Mouse (Mus musculus): ENCODE results near the gene Akr1b7. TPM values are rescaled to one million over a fixed set of nuclear protein-coding genes. Genes with fewer than 3 reads are reported as not detected.

Akr1b7 gene
- polyA plus RNA-seq, 1 experiment from 2014 or later, result 18.1 TPM

DNA sequence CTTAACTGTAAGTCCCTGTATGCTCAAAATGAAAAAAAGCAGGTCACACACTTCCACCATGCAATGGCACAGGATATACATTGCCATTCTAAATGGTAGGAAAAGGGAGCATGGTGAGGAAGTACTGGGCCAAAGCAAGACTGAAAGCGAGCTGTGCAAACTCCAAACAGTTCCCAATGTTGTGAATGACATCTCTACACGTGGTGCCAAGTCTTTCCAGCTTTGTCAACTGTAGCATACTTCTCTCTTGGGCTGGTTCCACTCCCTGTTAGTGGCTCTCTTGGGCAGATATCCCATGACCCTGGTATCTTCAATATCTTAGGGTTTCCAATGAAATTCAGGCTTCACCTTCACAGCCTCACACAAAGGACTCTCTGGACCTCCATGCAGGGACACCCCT lies 26.9 kb downstream of the Akr1b7 start:
- Histone ChIP-seq H3K4me1 (replicated peaks) (no peaks in the 10 kb centered on the region), H3K36me3 (replicated peaks) (no peaks in the 10 kb centered on the region), H3K9ac (no peak overlapping the region), H3K4me2 (no peak overlapping the region), H3K4me3 (replicated peaks) (no peak overlapping the region), H3K9me3 (replicated peaks) (no peaks in the 10 kb centered on the region), H3K27ac (replicated peaks) (no peak overlapping the region), H3K27me3 (no peaks in the 10 kb centered on the region; the same call in 1 of the 2 replicates)
- ATAC-seq (ENCODE audit: insufficient read depth), result no peak
- 37% methylated on average over 2 of the region's 2 CpGs for WGBS (ENCODE audit: insufficient replicate concordance)

DNA sequence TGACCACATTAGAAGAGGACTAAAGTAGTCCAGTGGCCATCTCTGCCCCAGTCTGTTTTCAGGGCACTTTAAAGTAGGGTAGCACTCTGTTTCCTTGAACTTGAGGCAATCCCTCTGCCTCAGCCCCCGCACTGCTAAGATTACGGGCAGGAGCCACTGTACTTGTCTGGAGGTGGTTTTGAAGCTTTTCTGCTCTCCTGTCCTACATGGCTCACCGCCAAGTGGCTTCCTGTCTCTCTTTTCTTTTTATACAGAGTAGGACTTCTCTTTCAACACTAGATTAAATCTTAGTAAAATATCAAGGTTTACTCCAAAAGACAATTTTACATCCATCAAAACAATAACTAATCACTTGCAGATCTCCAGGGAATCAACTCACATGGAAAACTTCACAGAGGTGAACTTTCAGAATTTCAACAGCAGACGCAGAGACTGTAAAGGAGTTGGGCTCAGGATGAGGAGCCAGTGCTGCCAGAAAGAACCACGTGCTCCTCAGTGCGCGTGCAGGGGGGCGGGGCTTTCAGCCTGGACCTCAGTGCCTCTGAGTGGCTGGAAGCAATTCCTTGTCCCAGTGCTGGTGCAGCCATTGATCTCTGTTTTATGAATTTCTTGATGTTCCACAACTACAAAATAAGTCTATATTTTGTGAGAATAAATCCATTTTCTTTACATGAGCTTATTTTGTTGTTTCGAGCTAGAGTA lies 29.6 kb downstream of the Akr1b7 start:
- no peaks in the 10 kb centered on the region for H3K4me1 ChIP-seq (replicated peaks)
- no peak overlapping the region for H3K4me3 ChIP-seq (replicated peaks)
- no peaks in the 10 kb centered on the region for H3K9me3 ChIP-seq (replicated peaks)
- ATAC-seq (ENCODE audit: insufficient read depth), result no peak
- 59% methylated on average over 9 of the region's 9 CpGs for WGBS (ENCODE audit: insufficient replicate concordance)
- H3K27me3 ChIP-seq, result no peaks in the 10 kb centered on the region; the same call in 1 of the 2 replicates
- no peak overlapping the region for H3K27ac ChIP-seq (replicated peaks)
- H3K9ac ChIP-seq, result no peak overlapping the region
- no peak overlapping the region for H3K4me2 ChIP-seq
- no peaks in the 10 kb centered on the region for H3K36me3 ChIP-seq (replicated peaks)

GRCm38 (mm10) chr6:34443791-34444190 lies 31.7 kb downstream of the Akr1b7 start:
- Histone ChIP-seq H3K4me1 (replicated peaks) (no peaks in the 10 kb centered on the region), H3K4me2 (no peak overlapping the region), H3K36me3 (replicated peaks) (no peaks in the 10 kb centered on the region), H3K9me3 (replicated peaks) (no peaks in the 10 kb centered on the region), H3K9ac (no peak overlapping the region), H3K4me3 (replicated peaks) (no peak overlapping the region), H3K27ac (replicated peaks) (no peak overlapping the region), H3K27me3 (no peaks in the 10 kb centered on the region; the same call in 1 of the 2 replicates)
- WGBS (ENCODE audit: insufficient replicate concordance), result 57% methylated on average over 2 of the region's 2 CpGs
- ATAC-seq (ENCODE audit: insufficient read depth), result no peak

DNA sequence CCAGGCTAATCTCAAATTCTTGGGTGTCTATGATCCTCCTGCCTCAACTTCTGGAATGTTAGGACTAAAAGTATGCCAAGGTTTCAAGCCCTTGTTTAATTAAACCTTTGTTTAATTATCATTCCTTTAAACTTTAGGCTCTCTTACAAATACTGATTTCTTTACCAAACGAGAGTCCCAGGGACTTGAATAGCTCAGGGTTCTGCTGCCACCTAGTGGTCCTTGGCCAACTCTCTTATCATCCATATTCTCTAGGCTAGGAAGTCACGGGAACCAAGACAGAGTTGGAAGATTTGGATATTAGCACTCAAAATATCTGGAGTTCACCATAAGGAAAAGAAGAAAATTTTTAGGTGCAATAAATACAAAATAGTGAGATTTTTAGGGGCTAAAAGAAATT lies 35.8 kb downstream of the Akr1b7 start:
- 5% methylated on average over 2 of the region's 2 CpGs for WGBS (ENCODE audit: insufficient replicate concordance)
- Histone ChIP-seq H3K9me3 (replicated peaks) (no peaks in the 10 kb centered on the region), H3K9ac (no peak overlapping the region), H3K4me2 (no peak overlapping the region), H3K36me3 (replicated peaks) (no peaks in the 10 kb centered on the region), H3K27ac (replicated peaks) (no peak overlapping the region), H3K27me3 (peaks cover 32% of the 10 kb centered on the region), H3K4me3 (replicated peaks) (no peak overlapping the region), H3K4me1 (replicated peaks) (no peaks in the 10 kb centered on the region)
- no peak for ATAC-seq (ENCODE audit: insufficient read depth)

DNA sequence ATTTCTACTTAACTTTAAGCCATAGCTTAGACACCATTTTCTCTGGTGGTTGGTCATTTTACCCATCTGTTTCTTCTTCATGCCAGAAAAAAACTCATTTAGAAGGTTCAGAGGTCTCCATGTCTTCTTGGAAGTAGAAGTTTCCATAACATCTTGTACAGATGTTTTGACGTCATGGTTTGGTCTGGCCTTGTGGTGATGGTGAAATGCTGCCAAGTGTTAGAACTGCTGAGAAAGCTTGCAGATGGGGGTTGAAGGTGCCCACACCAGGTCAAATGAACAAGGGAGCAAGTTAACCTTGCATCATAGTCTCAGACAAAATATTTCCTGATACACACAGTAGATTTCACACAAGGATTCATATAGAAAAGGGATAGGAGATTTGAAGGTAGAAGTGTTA lies 36.6 kb downstream of the Akr1b7 start:
- H3K27ac ChIP-seq (replicated peaks), result no peak overlapping the region
- no peak overlapping the region for H3K4me2 ChIP-seq
- H3K4me3 ChIP-seq (replicated peaks), result no peak overlapping the region
- H3K27me3 ChIP-seq, result peaks cover 37% of the 10 kb centered on the region
- no peak overlapping the region for H3K9ac ChIP-seq
- 53% methylated on average over 1 of the region's 1 CpGs for WGBS (ENCODE audit: insufficient replicate concordance)
- no peaks in the 10 kb centered on the region for H3K36me3 ChIP-seq (replicated peaks)
- no peaks in the 10 kb centered on the region for H3K4me1 ChIP-seq (replicated peaks)
- no peaks in the 10 kb centered on the region for H3K9me3 ChIP-seq (replicated peaks)
- ATAC-seq (ENCODE audit: insufficient read depth), result no peak

- H3K27ac ChIP-seq (replicated peaks), result no peak overlapping the region
- H3K36me3 ChIP-seq (replicated peaks), result no peaks in the 10 kb centered on the region
- H3K4me3 ChIP-seq (replicated peaks), result no peak overlapping the region
- ATAC-seq (ENCODE audit: insufficient read depth), result no peak
- H3K9me3 ChIP-seq (replicated peaks), result no peaks in the 10 kb centered on the region
- no peaks in the 10 kb centered on the region for H3K4me1 ChIP-seq (replicated peaks)
- H3K27me3 ChIP-seq, result peaks cover 68% of the 10 kb centered on the region
- WGBS (ENCODE audit: insufficient replicate concordance), result 44% methylated on average over 7 of the region's 7 CpGs
- no peak overlapping the region for H3K9ac ChIP-seq
- H3K4me2 ChIP-seq, result no peak overlapping the region
These were observed 41.0 kb downstream of the Akr1b7 start for GRCm38 (mm10) chr6:34452963-34453770.

DNA sequence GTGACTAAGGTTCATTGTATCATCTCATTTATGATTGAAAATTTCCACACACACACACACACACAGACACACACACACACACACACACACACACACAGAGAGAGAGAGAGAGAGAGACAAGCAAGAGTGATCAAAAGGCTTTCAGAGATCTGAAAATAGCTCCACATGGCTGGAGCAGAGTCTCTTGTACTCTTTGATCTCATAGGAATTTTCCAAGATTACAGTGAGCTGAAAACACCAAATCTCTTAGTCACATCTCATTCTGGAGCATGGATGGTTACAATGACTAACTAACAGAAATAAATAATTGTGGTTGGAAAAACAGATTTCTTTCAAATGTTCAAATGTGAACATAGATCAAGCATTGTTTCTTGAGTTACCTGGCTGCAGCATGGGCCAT lies 47.3 kb downstream of the Akr1b7 start:
- H3K9me3 ChIP-seq (replicated peaks), result no peaks in the 10 kb centered on the region
- no peak for ATAC-seq (ENCODE audit: insufficient read depth)
- no peaks in the 10 kb centered on the region for H3K4me1 ChIP-seq (replicated peaks)
- H3K4me2 ChIP-seq, result no peak overlapping the region
- H3K36me3 ChIP-seq (replicated peaks), result no peaks in the 10 kb centered on the region
- peaks cover 47% of the 10 kb centered on the region for H3K27me3 ChIP-seq
- H3K27ac ChIP-seq (replicated peaks), result no peak overlapping the region
- H3K9ac ChIP-seq, result no peak overlapping the region
- H3K4me3 ChIP-seq (replicated peaks), result no peak overlapping the region

DNA sequence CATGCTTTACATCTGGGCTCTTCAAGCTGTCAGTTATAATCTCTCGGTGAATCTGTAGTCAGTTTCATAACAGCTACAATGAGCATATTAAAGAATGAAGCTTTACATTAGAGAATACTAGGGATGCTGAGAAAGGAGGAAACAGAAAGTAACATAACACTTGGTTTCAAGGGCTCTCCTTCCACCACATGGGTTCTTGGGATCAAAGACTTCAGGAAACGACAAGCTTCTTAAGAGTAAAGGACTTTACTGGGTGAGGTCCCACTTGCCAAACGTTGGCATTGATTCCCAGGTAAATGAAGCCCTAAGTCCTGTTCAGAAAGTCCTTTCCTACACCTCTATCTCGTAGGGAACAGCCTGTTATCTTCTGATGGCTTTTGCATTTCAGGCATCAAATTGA lies 48.5 kb downstream of the Akr1b7 start:
- Histone ChIP-seq H3K9me3 (replicated peaks) (no peaks in the 10 kb centered on the region), H3K4me1 (replicated peaks) (0 out of 2 replicates have a peak, but pooled peaks cover 2% of the 10 kb centered on the region), H3K4me3 (replicated peaks) (no peak overlapping the region), H3K36me3 (replicated peaks) (no peaks in the 10 kb centered on the region), H3K4me2 (no peak overlapping the region), H3K27me3 (peaks cover 39% of the 10 kb centered on the region), H3K27ac (replicated peaks) (no peak overlapping the region), H3K9ac (no peak overlapping the region)
- WGBS (ENCODE audit: insufficient replicate concordance), result 32% methylated on average over 4 of the region's 4 CpGs
- no peak for ATAC-seq (ENCODE audit: insufficient read depth)

DNA sequence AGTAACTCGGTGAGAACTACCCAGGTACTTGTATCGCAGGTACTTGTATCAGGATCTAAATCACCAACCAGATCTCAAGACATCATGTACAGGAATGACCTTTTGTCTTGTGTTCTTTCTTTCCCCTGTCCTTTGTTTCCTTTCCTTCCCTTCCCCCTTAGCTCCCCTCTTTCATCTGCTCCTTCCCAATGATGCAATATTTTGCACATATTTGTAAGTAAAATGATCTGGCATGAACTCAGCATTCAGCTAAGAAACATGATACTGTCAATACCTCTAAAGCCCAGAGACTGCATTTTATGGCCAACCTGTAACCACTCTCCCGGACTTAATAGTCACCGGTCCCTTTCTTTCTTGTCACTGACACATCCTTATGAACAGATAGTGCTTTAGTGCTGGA lies 51.4 kb downstream of the Akr1b7 start:
- ATAC-seq (ENCODE audit: insufficient read depth), result no peak
- no peak overlapping the region for H3K27ac ChIP-seq (replicated peaks)
- H3K4me3 ChIP-seq (replicated peaks), result no peak overlapping the region
- H3K4me1 ChIP-seq (replicated peaks), result 0 out of 2 replicates have a peak, but pooled peaks cover 2% of the 10 kb centered on the region
- WGBS (ENCODE audit: insufficient replicate concordance), result 81% methylated on average over 4 of the region's 4 CpGs
- peaks cover 35% of the 10 kb centered on the region for H3K27me3 ChIP-seq
- H3K9ac ChIP-seq, result no peak overlapping the region
- no peaks in the 10 kb centered on the region for H3K36me3 ChIP-seq (replicated peaks)
- no peaks in the 10 kb centered on the region for H3K9me3 ChIP-seq (replicated peaks)
- no peak overlapping the region for H3K4me2 ChIP-seq

DNA sequence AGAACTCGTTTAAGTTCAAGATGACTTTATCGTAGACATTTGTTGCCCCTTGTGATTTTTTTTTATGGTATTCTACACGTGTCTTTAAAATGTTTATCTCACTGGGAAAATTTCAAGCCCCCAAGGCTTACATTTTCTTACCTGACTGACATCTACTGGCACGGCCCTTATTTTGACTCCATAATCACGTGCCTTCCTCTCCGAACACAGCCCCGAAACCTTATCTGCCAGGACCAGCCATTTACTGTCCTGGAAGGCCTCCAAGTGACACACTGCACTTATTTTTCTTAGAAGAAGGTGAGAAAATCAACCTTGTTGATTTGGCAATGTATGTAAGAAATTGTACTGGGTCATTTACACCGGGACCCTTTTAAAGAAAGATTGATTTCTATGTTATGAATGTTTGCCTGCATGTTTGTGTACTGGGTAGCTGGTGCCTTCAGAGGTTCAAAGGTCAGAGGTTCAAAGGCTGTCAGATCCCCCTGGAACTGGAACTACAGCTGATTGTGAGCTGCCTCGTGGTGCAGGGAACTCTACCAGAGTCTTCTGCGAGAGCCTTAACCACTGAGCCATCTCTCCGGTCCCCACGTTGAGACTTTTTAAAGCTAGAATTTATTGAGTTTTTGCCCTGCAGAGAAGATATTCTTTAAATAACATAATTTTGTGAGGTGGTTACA lies 59.4 kb downstream of the Akr1b7 start:
- 0 out of 2 replicates have a peak overlapping the region, but pooled peaks have one; percentile 15 for H3K4me3 ChIP-seq (replicated peaks)
- peak overlapping the region; percentile 38 for H3K9ac ChIP-seq
- peak overlapping the region; percentile 54 for H3K4me2 ChIP-seq
- H3K4me1 ChIP-seq (replicated peaks), result peaks cover 58% of the 10 kb centered on the region
- ATAC-seq (ENCODE audit: insufficient read depth), result peak; percentile 65
- no peaks in the 10 kb centered on the region for H3K9me3 ChIP-seq (replicated peaks)
- H3K27me3 ChIP-seq, result peaks cover 4% of the 10 kb centered on the region
- no peaks in the 10 kb centered on the region for H3K36me3 ChIP-seq (replicated peaks)
- peak overlapping the region; percentile 95 for H3K27ac ChIP-seq (replicated peaks)
- 30% methylated on average over 12 of the region's 12 CpGs for WGBS (ENCODE audit: insufficient replicate concordance)

Measured in liver, embryonic 15.5 days (tissue).